Mouse (Mus musculus) monocyte, adult 2 months (primary cell): Measurements from ENCODE around the gene 3830406C13Rik.
"Not testable (repeated sequence)": the region's sequence is repeated elsewhere in the genome, so short reads cannot be mapped to it uniquely, and the experiment has no call there.

Experiments used
- DNase-seq, 2 experiments: peaks; one replicate each; pipeline ENCODE4 v3.0.0; 2022; ENCODE audit warnings: low spot score in 2 of 2, low read depth in 1 of 2

Gene 3830406C13Rik

GRCm38 (mm10) chr14:12284141-12284912 is at the start of gene 3830406C13Rik:
Gene 3830406C13Rik, plus strand, starts transcription at chr14:12284173.
- peak; percentile 30 to 54 for DNase-seq

- DNase-seq: no peak
These were observed 40.2 kb upstream of the 3830406C13Rik start for GRCm38 (mm10) chr14:12243726-12244125.

- no peak for DNase-seq
These were observed 7.9 kb upstream of the 3830406C13Rik start for GRCm38 (mm10) chr14:12276031-12276430.

- no peak for DNase-seq
These were observed 332 bp upstream of the 3830406C13Rik start, which contains the start of gene Gm49355 for GRCm38 (mm10) chr14:12283641-12284040. Gene Gm49355, plus strand, starts transcription at chr14:12283976.

- DNase-seq: not testable (repeated sequence)
These were observed 5.8 kb downstream of the 3830406C13Rik start for GRCm38 (mm10) chr14:12289747-12290146.

GRCm38 (mm10) chr14:12296391-12296790 is 12.4 kb downstream of the 3830406C13Rik start:
- no peak for DNase-seq

- DNase-seq: no peak
These were observed 15.2 kb downstream of the 3830406C13Rik start for GRCm38 (mm10) chr14:12299171-12299570.

- no peak for DNase-seq
These were observed 15.7 kb downstream of the 3830406C13Rik start for GRCm38 (mm10) chr14:12299654-12300053.

- no peak for DNase-seq
These were observed 16.3 kb downstream of the 3830406C13Rik start for GRCm38 (mm10) chr14:12300275-12300674.

GRCm38 (mm10) chr14:12300677-12301076 is 16.7 kb downstream of the 3830406C13Rik start:
- no peak for DNase-seq

GRCm38 (mm10) chr14:12303106-12303505 is 19.1 kb downstream of the 3830406C13Rik start:
- DNase-seq: no peak

- DNase-seq: no peak
These were observed 49.6 kb downstream of the 3830406C13Rik start for GRCm38 (mm10) chr14:12333622-12334021.

GRCm38 (mm10) chr14:12334925-12335324 is 51.0 kb downstream of the 3830406C13Rik start:
- no peak for DNase-seq

- no peak for DNase-seq
These were observed 53.5 kb downstream of the 3830406C13Rik start for GRCm38 (mm10) chr14:12337421-12337997.

- DNase-seq: no peak
These were observed 54.2 kb downstream of the 3830406C13Rik start for GRCm38 (mm10) chr14:12337998-12338809.

GRCm38 (mm10) chr14:12338811-12339565 is 55.0 kb downstream of the 3830406C13Rik start:
- no peak for DNase-seq

GRCm38 (mm10) chr14:12340238-12341074 is 56.5 kb downstream of the 3830406C13Rik start:
- no peak for DNase-seq

- no peak for DNase-seq
These were observed 57.3 kb downstream of the 3830406C13Rik start for GRCm38 (mm10) chr14:12341075-12341788.

GRCm38 (mm10) chr14:12341789-12342457 is 58.0 kb downstream of the 3830406C13Rik start:
- DNase-seq: no peak
